Mouse (Mus musculus) heart, adult 2 months (tissue): ENCODE measurements around the gene C1qtnf9. TPM values are rescaled to one million over a fixed set of nuclear protein-coding genes. Genes with fewer than 3 reads are reported as not detected.

Experiments
- DNase-seq, 2 experiments: peaks; one replicate each; pipeline ENCODE4 v3.0.0; 2021
- H3K27ac ChIP-seq: fragments of 200-600 bp; 2 replicates; pipeline ENCODE4 v1.8.1; 2022
- H3K27me3 ChIP-seq: fragments of 200-500 bp; 2 replicates; pipeline ENCODE4 v1.6.1; 2012; ENCODE audit warnings: mild to moderate bottlenecking, low read length, inconsistent platforms, mixed read lengths; ENCODE audit not compliant: control insufficient read depth, insufficient read depth
- H3K36me3 ChIP-seq: fragments of 200-500 bp; 2 replicates; pipeline ENCODE4 v1.6.1; 2012; ENCODE audit warnings: low read length, inconsistent platforms; ENCODE audit not compliant: control insufficient read depth, insufficient read depth
- H3K4me1 ChIP-seq: fragments of 200-500 bp; 2 replicates; pipeline ENCODE4 v1.6.1; 2011; ENCODE audit warnings: low read length; ENCODE audit not compliant: control insufficient read depth, insufficient read depth
- H3K4me3 ChIP-seq: fragments of 200-600 bp; 2 replicates; pipeline ENCODE4 v1.8.1; 2022
- H3K79me2 ChIP-seq: fragments of 200-500 bp; replicated peaks from 2 replicates; pipeline ENCODE4 v1.6.1; 2012; ENCODE audit warnings: mild to moderate bottlenecking, inconsistent platforms, low read length, moderate library complexity, mixed read lengths; ENCODE audit not compliant: control insufficient read depth, insufficient read depth
- H3K9ac ChIP-seq: fragments of 200-500 bp; 2 replicates; pipeline ENCODE4 v1.6.1; 2012; ENCODE audit warnings: low read depth, mild to moderate bottlenecking, control low read depth, inconsistent platforms, low read length, mixed read lengths
- CTCF ChIP-seq: fragments of 200-600 bp; IDR thresholded peaks from 2 replicates; pipeline ENCODE4 v1.8.1; 2022; ENCODE audit warnings: antibody characterized with exemption, mild to moderate bottlenecking, moderate library complexity
- EP300 ChIP-seq: fragments of 200-500 bp; IDR thresholded peaks from 2 replicates; pipeline ENCODE4 v1.6.1; 2011; ENCODE audit warnings: low read depth, low read length, control low read depth; ENCODE audit not compliant: insufficient read depth
- POLR2A ChIP-seq: fragments of 200-500 bp; IDR thresholded peaks from 2 replicates; pipeline ENCODE4 v1.6.1; 2011; ENCODE audit warnings: mild to moderate bottlenecking, low read depth, low read length, control low read depth; ENCODE audit not compliant: insufficient read depth
- WGBS: fragments of 180-500 bp; shearing (Covaris S2); methylation state at CpG from one replicate; pipeline ENCODE4 v1.1.7; 2018; 5-methylcytosine and 5-hydroxymethylcytosine counted together
- intact Hi-C: fragments of 180-260 bp; cut with DNase I; formaldehyde crosslinking; loops from one replicate; pipeline ENCODE4 v1.15.1; 2025
- polyA plus RNA-seq: library from polyadenylated mRNA; depleted of rRNA; stranded (reverse); fragments of >200 nt; gene quantifications from 2 replicates; pipeline ENCODE4 v1.2.3, GENCODE M21; 2012
- total RNA-seq, 2 experiments: library from RNA; stranded (reverse); gene quantifications; 2 replicates each; pipeline ENCODE4 v1.2.3; 2021

C1qtnf9 gene
- total and polyA plus RNA-seq, 3 experiments = 27.8 to 45.5 (median 44.0) TPM

DNA sequence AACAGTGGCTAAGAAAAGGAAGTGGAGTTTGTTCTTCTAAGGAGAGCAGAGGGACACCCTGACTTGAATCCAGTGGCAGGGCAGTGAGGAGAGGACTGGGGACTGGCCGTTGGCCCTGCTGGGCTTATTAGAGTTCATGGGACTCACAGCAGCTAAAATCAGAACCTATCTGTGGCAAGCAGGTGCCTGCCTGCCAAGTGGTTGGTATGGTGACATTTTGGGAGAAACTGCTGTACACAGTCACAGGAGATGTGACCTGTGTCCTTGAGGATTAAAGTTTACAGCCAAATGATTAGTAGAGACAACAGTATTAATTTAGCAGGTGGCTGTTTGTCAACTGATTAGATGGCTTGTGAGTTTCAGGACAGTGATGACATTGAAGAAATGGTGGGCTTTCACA lies 37.9 kb downstream of the C1qtnf9 start:
- Histone ChIP-seq H3K79me2 (no peaks in the 10 kb centered on the region), H3K27ac (peak overlapping the region; percentile 7; the same call in 1 of the 2 replicates), H3K27me3 (no peaks in the 10 kb centered on the region), H3K9ac (no peak overlapping the region), H3K4me3 (no peak overlapping the region), H3K4me1 (no peaks in the 10 kb centered on the region), H3K36me3 (no peaks in the 10 kb centered on the region)
- WGBS = 62% methylated on average over 1 of the region's 1 CpGs
- intact Hi-C loops = no loop called here
- peak in 1 of 2 experiments; percentile 39 for DNase-seq
- TF ChIP-seq CTCF (no peak), POLR2A (no peak), EP300 (no peak)

DNA sequence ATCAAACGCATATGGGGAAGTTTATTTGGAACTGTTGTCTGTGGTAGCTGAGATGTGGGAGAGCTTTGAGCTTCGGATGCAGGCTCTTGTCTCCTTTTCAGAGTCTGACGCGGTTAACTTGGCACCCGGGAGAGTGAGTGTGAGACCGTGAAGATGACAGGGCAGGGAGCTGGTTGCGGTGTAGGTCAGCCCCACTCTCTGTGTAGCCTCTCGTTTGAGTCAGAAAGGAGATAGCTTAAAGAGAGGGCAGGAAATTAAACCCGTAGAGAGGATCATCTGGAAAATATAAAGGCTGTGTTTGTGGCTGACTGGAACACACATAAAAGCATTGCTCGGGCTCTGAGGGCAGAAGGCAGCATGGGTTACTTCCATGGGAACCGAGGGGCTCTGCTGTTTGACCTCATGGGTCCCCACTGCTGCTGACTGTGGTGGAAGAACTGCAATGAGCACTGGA lies 39.0 kb downstream of the C1qtnf9 start:
- no peak overlapping the region for H3K4me3 ChIP-seq
- no peaks in the 10 kb centered on the region for H3K27me3 ChIP-seq
- H3K79me2 ChIP-seq = no peaks in the 10 kb centered on the region
- H3K9ac ChIP-seq = no peak overlapping the region
- no peak for DNase-seq
- H3K36me3 ChIP-seq = no peaks in the 10 kb centered on the region
- TF ChIP-seq CTCF = no peak
- TF ChIP-seq POLR2A = no peak
- no peak for TF ChIP-seq EP300
- H3K27ac ChIP-seq = no peak overlapping the region
- H3K4me1 ChIP-seq = no peaks in the 10 kb centered on the region; the same call in 1 of the 2 replicates
- intact Hi-C loops = no loop called here
- WGBS = 45% methylated on average over 11 of the region's 11 CpGs

DNA sequence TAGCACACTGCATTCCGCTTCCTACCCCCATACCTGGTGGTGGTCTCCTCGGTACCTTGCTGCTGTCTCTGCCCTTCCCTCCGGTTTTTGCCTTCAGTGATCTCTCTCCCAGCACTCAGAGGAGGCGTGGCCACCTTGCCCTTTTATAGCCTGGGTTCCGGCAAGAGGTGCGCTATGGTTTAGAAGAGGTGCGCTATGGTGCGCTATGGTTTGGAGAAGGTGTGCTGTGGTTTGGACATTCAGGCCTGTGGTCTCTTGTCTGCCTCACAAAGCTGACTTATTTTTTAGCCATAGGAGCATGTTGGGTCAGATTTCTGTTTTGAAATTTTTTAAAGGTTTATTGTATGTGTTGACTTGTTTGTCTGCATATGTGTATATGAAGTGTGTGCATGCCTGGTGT lies 41.9 kb downstream of the C1qtnf9 start:
- Histone ChIP-seq H3K27ac (no peak overlapping the region), H3K36me3 (no peaks in the 10 kb centered on the region), H3K79me2 (no peaks in the 10 kb centered on the region; the same call in 1 of the 2 replicates), H3K4me1 (no peaks in the 10 kb centered on the region; the same call in 1 of the 2 replicates), H3K4me3 (no peak overlapping the region), H3K27me3 (no peaks in the 10 kb centered on the region), H3K9ac (no peak overlapping the region)
- TF ChIP-seq EP300 = no peak
- TF ChIP-seq CTCF = no peak
- no peak for TF ChIP-seq POLR2A
- no peak for DNase-seq
- intact Hi-C loops = no loop called here
- WGBS = 91% methylated on average over 8 of the region's 8 CpGs

DNA sequence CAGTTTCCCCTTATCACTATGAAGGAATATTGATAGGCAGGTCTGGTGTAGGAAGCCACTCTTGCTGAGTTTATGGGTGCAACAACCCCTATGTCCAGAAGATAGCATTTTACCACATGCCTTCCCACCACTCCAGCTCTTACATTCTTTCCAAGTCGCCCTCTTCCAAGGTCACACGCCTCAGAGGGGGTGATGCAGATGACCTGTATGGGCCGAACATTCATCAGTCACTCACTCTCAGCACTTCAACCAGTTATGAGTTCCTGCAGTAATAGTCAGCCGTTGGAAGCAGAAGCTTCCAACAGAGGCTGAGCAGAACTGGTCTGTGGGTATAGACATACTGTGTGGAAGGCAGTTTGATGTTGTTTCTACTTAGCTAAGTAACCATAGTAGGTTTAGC lies 43.6 kb downstream of the C1qtnf9 start:
- Histone ChIP-seq H3K27ac (no peak overlapping the region), H3K4me3 (no peak overlapping the region), H3K27me3 (no peaks in the 10 kb centered on the region), H3K9ac (no peak overlapping the region), H3K4me1 (no peaks in the 10 kb centered on the region; the same call in 1 of the 2 replicates), H3K79me2 (no peaks in the 10 kb centered on the region; the same call in 1 of the 2 replicates), H3K36me3 (no peaks in the 10 kb centered on the region)
- WGBS = 79% methylated on average over 4 of the region's 4 CpGs
- intact Hi-C loops = no loop called here
- DNase-seq = no peak
- TF ChIP-seq POLR2A (no peak), CTCF (no peak), EP300 (no peak)

DNA sequence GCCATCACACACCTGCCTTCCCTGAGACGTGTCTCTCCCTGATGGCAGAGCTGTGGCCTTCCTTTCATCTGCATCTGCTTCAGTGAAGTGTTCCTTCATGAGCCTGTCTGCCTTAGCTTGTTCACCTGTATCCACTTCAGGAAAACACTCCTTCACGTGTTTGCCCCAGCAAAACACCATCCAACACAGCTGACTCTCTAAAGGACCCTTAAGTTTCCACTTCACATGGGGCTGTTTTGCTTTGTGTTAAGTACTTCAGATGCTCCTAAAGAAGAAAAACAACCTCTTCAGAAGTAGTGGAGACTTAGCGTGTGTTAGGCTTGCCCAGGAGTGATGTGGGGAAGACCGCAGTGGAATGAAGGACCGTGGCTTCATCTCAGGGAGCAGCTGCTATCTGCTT lies 47.2 kb downstream of the C1qtnf9 start:
- no peaks in the 10 kb centered on the region; the same call in 1 of the 2 replicates for H3K4me1 ChIP-seq
- no peak for DNase-seq
- H3K27ac ChIP-seq = no peak overlapping the region
- no peak overlapping the region for H3K9ac ChIP-seq
- H3K4me3 ChIP-seq = no peak overlapping the region
- WGBS = 94% methylated on average over 5 of the region's 5 CpGs
- H3K79me2 ChIP-seq = no peaks in the 10 kb centered on the region; the same call in 1 of the 2 replicates
- intact Hi-C loops = no loop called here
- no peaks in the 10 kb centered on the region for H3K27me3 ChIP-seq
- no peak for TF ChIP-seq EP300
- no peak for TF ChIP-seq POLR2A
- TF ChIP-seq CTCF = no peak
- no peaks in the 10 kb centered on the region for H3K36me3 ChIP-seq

DNA sequence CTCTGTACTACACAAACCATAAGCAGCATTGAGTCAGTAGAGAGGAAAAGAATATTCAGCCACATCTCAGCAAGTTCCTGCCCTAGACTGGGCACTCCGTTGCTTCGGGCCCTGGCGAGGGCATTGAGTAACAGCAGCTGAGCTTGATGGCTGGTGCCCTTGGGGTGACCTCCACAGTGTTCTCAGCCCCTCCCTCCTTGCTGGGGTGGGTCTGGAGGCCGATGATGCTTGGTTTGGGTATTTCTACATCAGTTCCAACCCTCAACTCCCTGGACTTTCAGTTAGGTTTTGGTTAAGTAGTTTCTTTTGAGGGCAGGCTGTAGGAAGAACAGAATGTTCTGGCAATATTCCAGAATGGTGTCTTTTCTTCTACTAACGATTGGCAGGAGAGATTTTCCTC lies 50.1 kb downstream of the C1qtnf9 start:
- no peaks in the 10 kb centered on the region for H3K27me3 ChIP-seq
- intact Hi-C loops = no loop called here
- H3K36me3 ChIP-seq = no peaks in the 10 kb centered on the region
- no peaks in the 10 kb centered on the region; the same call in 1 of the 2 replicates for H3K79me2 ChIP-seq
- H3K4me1 ChIP-seq = no peaks in the 10 kb centered on the region; the same call in 1 of the 2 replicates
- 63% methylated on average over 5 of the region's 5 CpGs for WGBS
- no peak overlapping the region for H3K9ac ChIP-seq
- DNase-seq = no peak
- no peak overlapping the region for H3K4me3 ChIP-seq
- TF ChIP-seq POLR2A (no peak), EP300 (no peak), CTCF (no peak)
- no peak overlapping the region for H3K27ac ChIP-seq
